Mouse (Mus musculus) erythroblast, adult 5-6 weeks (primary cell): ENCODE results near the gene Tnfrsf21. TPM values are rescaled to one million over a fixed set of nuclear protein-coding genes. Genes with fewer than 3 reads are reported as not detected.

ENCODE experiments used
- ATAC-seq: replicated peaks from 2 replicates; pipeline ENCODE4 v1.8.0; 2016; ENCODE audit warnings: moderate number of reproducible peaks, mild to moderate bottlenecking, moderate TSS enrichment, inconsistent platforms; ENCODE audit not compliant: poor library complexity, low FRiP score, severe bottlenecking
- total RNA-seq, 2 experiments: library from RNA; stranded (forward) in 1 of 2; stranded (reverse) in 1 of 2; fragments of 150-400 nt in 1 of 2; fragments of 200-764, 138-1000 nt in 1 of 2; gene quantifications; 2 replicates each; pipeline versions ENCODE4 v1.2.3 to v1.2.4; 2015 to 2017; ENCODE audit warnings: low replicate concordance in 2 of 2

The Tnfrsf21 gene
- total RNA-seq (2015; ENCODE audit: low replicate concordance) (21.1 and 27.8 TPM in 2 replicates), total RNA-seq (2017; ENCODE audit: low replicate concordance) (17.6 and 24.6 TPM in 2 replicates)

GRCm38 (mm10) chr17:43016371-43017331 is at the start of gene Tnfrsf21:
TSS of gene Tnfrsf21 (plus strand) at chr17:43016555.
- peak; percentile 87 for ATAC-seq

- ATAC-seq, result no peak
Measured at GRCm38 (mm10) chr17:42968174-42968573, 48.2 kb upstream of the Tnfrsf21 start.

DNA sequence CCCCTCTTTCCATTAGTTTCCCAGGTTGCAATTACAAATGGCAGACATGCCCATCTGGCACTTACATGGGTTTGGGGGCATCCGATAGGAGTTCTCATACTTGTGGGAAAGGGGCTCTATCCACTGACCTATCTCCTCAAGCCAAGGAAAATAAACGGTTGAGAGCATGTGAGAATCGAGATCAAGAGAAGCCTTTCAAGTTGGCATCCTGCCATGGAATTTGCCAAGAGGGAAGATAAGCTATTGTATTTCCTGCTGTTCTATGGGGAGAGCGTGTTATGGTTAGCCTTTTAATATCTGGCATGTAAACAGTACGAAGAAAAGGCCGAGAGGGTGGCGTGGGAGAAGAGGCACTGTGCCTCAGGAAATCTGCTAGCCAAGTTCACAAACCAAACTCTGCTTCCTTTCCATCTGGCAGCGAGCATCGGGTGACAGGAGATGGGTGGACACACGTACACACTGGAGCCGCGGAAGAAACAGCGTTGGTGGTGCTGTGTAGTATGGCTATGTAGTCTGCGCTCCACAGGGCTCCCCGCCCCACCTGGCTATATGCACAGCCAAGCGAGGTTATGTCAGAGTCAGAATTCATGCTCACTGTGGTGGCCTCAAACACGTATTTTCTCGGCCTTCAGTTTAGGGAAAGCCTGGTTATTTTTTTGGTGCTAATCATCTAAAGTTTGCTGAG is 40.9 kb upstream of the Tnfrsf21 start:
- no peak for ATAC-seq

- no peak for ATAC-seq
Measured at GRCm38 (mm10) chr17:42977766-42978165, 38.6 kb upstream of the Tnfrsf21 start.

GRCm38 (mm10) chr17:42978345-42978744 is 38.0 kb upstream of the Tnfrsf21 start:
- no peak for ATAC-seq

- ATAC-seq, result no peak
Measured at GRCm38 (mm10) chr17:42981806-42982205, 34.5 kb upstream of the Tnfrsf21 start.

GRCm38 (mm10) chr17:42982568-42982967 is 33.8 kb upstream of the Tnfrsf21 start:
- ATAC-seq, result no peak

- no peak for ATAC-seq
Measured at GRCm38 (mm10) chr17:42985837-42986589, 30.3 kb upstream of the Tnfrsf21 start.

DNA sequence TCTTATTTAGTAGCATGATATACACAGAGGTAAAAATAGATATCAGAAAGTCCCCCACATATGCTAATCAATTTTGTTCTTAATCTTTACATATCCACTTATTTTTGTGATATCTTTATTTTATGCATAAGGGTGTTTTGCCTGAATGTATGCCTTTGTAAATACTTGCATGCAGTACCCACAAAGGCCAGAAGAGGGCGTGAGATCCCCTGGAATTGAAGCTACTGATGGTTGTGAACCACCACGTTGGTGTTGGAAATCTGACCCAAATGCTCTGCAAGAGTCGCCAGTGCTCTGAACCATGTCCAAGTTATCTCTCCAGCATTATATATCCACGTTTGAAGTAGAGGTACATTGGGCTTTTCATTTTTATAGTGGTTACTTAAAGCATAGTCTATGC is 28.7 kb upstream of the Tnfrsf21 start:
- no peak for ATAC-seq

DNA sequence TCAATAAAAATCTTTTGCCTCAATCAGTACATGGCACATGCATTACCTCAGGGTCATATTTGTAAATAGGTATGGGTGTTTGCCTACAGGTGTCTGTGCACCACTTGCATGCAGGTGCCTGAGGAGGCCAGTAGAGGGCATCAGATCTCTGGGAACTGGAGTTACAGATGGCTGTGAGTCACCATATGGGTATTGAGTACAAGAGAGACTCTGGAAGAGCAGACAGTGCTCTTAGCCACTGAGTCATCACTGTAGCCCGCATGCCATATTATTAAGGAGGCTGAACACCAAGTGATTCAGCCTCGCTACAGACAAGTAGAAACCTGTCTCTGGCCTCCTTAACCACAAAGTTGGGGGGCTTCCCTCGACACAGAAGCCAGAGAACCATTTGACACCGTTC is 26.4 kb upstream of the Tnfrsf21 start:
- ATAC-seq, result no peak

DNA sequence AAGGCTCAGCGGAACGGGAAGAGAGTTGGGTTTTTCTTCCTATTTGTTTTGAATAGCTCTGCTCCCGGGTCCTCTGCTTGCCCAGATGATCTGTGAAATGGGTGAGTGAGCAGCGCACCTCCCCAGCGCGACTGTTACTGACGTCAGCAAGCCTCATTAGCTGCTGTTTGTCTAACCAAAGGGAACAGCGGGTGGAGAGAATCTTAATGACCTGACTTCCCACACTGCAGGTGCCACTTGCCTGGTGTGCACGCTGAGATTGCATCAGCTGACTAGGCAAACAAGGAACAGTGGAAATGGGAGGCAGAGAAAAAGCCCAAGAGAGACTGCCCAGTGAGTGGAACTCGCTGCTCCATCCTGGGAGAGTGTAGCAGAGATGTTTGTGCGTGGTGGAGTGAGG is 25.2 kb upstream of the Tnfrsf21 start:
- ATAC-seq, result no peak

GRCm38 (mm10) chr17:42999446-42999977 is 16.8 kb upstream of the Tnfrsf21 start:
- ATAC-seq, result no peak

DNA sequence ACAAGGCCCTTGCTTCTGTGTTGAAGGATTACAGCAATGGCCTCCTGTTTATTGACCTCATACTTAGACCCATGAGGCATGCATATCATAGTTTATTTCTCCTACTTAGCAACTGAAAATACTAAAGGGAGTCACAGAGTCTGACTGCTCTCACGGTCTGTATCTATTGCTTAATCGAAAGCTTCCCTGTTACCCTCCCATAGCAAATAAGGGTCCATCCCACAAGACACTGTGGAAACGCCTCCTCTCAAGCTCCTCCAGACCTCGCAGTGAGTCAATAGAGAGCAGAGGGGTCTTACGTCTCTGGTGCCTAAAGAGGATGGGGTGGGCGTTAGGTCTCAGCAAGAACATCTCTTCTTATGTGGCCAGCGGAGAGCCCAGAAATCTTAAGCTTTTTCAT is 15.8 kb upstream of the Tnfrsf21 start:
- ATAC-seq, result no peak

DNA sequence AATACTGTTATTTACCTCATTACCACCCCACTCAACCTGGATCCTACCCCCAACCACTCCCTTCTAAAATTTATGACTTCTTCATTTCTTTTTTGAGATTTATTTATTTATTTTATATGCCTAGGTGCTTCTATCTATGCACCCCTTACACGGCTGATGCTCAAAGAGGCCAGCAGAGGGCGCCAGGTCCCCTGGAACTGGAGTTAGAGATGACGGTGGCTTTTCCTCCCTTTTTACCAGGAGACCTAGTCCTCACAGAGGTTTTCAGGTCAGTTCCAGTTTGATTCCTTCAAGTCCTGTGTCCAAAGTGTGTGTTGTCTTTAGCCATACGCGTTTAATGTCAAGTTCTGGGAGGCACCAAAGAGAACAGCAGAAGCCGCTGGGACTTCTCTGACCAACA is 3.6 kb upstream of the Tnfrsf21 start:
- no peak for ATAC-seq

DNA sequence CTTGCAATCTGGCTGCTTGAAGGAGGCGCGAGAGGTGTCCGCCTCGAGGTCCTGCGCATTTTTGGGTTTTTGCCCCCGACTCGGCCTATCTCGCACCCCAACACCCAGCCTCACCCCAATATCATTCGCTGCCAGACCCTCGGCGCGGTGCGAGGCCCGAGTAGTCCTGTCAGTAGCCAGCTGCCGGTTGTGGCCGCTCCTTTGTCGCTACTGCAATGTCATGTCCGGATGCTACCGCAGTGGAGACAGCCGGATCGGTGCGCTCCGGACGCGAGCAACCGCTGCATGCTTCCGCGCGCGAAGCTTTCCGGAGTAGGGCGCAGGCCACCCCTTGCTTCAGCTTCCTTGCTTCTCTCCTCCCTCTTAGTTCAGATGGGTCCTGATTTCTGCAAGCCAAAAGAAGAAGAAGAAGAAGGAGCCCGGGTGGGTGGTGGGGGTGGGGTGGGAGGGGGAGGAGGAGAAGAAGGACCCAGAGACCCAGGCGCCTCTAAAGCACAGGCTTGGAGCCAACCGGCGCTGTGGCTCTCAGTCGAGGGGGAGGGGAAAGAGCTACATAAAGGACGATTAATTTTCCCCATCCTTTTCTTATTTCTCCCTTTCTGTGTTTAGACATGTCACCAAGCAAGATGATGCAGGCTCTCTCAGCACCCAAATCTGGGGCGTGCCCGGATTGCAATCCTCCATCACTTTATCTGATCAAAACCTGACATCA is 1.1 kb downstream of the Tnfrsf21 start:
- peak; percentile 63 for ATAC-seq

DNA sequence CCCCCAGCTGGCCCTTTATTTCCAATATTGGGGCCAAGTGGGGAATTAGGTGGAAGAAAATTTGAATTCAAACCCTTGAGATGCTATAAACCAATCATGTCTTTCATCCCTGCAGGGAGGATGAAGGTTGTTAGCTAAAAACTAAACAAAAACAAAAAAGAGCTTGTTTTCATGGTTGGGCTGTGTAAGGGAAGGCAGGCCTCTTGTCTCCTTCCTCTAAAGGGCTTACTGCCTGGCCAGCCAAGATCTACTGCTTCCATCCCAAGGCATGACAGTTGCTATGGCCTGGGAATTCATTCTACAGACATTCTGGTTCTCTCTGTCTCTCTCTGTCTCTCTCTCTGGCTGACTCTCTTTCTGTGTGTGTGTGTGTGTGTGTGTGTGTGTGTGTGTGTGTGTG is 1.7 kb downstream of the Tnfrsf21 start:
- no peak for ATAC-seq

GRCm38 (mm10) chr17:43019660-43020059 is 3.3 kb downstream of the Tnfrsf21 start:
- no peak for ATAC-seq

DNA sequence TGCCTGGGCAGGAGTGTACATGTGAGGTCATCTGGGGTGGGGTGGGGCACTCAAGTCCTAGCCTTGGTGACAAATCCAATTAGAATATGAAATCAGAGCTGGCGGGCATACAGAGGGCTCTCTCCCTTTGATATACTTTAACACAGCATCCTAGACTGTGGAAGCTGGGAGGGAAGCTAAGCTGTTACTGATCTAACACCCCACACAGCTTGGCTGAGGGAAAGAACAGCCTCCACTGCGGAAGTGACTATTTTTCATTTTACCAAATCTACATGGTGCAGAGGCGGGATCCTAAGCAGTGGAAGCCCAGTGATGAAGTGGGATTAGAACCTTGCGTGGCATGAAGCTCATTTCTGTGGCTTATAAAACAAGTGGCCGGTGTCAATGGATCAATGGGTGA is 4.7 kb downstream of the Tnfrsf21 start:
- no peak for ATAC-seq

DNA sequence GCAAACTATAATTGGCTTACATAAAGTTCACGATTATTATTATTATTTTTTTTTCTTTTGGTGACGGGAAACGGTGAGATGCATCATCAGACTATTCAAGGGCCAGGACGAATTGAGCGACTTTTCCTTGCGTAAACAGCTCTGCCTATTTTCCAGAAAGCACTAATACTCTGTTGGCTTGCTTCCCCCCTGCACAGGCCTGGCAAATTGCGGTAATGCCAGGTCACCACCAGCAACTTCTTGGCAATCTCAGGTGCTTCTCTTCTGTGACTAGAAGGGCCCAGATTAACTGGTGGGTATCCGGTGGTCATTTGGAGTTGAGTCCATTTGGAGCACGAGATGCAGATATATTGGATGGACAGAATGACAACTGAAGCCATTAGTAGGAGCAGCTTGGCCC is 5.7 kb downstream of the Tnfrsf21 start:
- ATAC-seq, result no peak
